Mouse (Mus musculus) MEL (cell line): ENCODE measurements around the gene Stac2. TPM values are rescaled to one million over a fixed set of nuclear protein-coding genes. Genes with fewer than 3 reads are reported as not detected.

Experiments used
- DNase-seq: peaks from one replicate; pipeline ENCODE4 v3.0.0; 2011; ENCODE audit warnings: low read depth, low spot score
- H3K27ac ChIP-seq: 2 replicates; pipeline ENCODE4 v1.5.1; 2012; ENCODE audit warnings: low read depth, mild to moderate bottlenecking, control low read depth, low read length, moderate library complexity; ENCODE audit not compliant: control insufficient read depth
- H3K27me3 ChIP-seq, 2 experiments: fragments of 150-350 bp in 1 of 2; sonication (generic) in 1 of 2; 2 replicates each; pipeline ENCODE4 v1.6.1; 2012; ENCODE audit warnings: low read length in 2 of 2, mild to moderate bottlenecking in 2 of 2, improper control_type of control experiment in 1 of 2, moderate library complexity in 1 of 2; ENCODE audit not compliant: insufficient read depth in 2 of 2, control insufficient read depth in 1 of 2
- H3K36me3 ChIP-seq, 2 experiments: 2 replicates each; pipeline ENCODE4 v1.6.1; 2012 to 2014; ENCODE audit warnings: low read length in 2 of 2, improper control_type of control experiment in 1 of 2, inconsistent platforms in 1 of 2, mild to moderate bottlenecking in 1 of 2; ENCODE audit not compliant: insufficient read depth in 2 of 2, control insufficient read depth in 1 of 2
- H3K4me1 ChIP-seq, 2 experiments: fragments of 150-350 bp in 1 of 2; sonication (generic) in 1 of 2; 2 replicates each; pipeline ENCODE4 v1.6.1; 2012; ENCODE audit warnings: low read length in 2 of 2, improper control_type of control experiment in 1 of 2, mild to moderate bottlenecking in 1 of 2; ENCODE audit not compliant: insufficient read depth in 2 of 2, control insufficient read depth in 1 of 2
- H3K4me3 ChIP-seq, 2 experiments: fragments of 150-350 bp in 1 of 2; sonication (generic) in 1 of 2; 2 replicates each; pipeline ENCODE4 v1.5.1; 2012; ENCODE audit warnings: low read depth in 2 of 2, low read length in 2 of 2, mild to moderate bottlenecking in 2 of 2, moderate library complexity in 2 of 2, control low read depth in 1 of 2, improper control_type of control experiment in 1 of 2; ENCODE audit not compliant: control insufficient read depth in 1 of 2, insufficient read depth in 1 of 2
- H3K79me2 ChIP-seq: 2 replicates; pipeline ENCODE4 v1.6.1; 2012; ENCODE audit warnings: mild to moderate bottlenecking, low read length, moderate library complexity; ENCODE audit not compliant: control insufficient read depth, poor library complexity, insufficient read depth
- H3K9ac ChIP-seq: 2 replicates; pipeline ENCODE4 v1.6.1; 2012; ENCODE audit warnings: low read depth, mild to moderate bottlenecking, control low read depth, low read length, moderate library complexity; ENCODE audit not compliant: control insufficient read depth, poor library complexity, severe bottlenecking
- H3K9me3 ChIP-seq: fragments of 150-350 bp; sonication (generic); replicated peaks from 2 replicates; pipeline ENCODE4 v1.6.1; 2012; ENCODE audit warnings: mild to moderate bottlenecking, low read length, improper control_type of control experiment, moderate library complexity; ENCODE audit not compliant: insufficient read depth
- BHLHE40 ChIP-seq: IDR thresholded peaks from 2 replicates; pipeline ENCODE4 v1.6.1; 2012; ENCODE audit warnings: low read depth, mild to moderate bottlenecking, inconsistent platforms, low read length, improper control_type of control experiment, borderline replicate concordance
- CHD2 ChIP-seq: IDR thresholded peaks from 2 replicates; pipeline ENCODE4 v1.6.1; 2011; ENCODE audit warnings: low read length, improper control_type of control experiment
- ELF1 ChIP-seq: IDR thresholded peaks from 2 replicates; pipeline ENCODE4 v1.6.1; 2014; ENCODE audit warnings: low read depth, mild to moderate bottlenecking, inconsistent platforms, low read length, improper control_type of control experiment, moderate library complexity
- GABPA ChIP-seq: IDR thresholded peaks from 2 replicates; pipeline ENCODE4 v1.6.1; 2012; ENCODE audit warnings: low read depth, mild to moderate bottlenecking, inconsistent platforms, low read length, improper control_type of control experiment, moderate library complexity
- HCFC1 ChIP-seq: IDR thresholded peaks from 2 replicates; pipeline ENCODE4 v1.6.1; 2012; ENCODE audit warnings: low read depth, mild to moderate bottlenecking, inconsistent platforms, low read length, improper control_type of control experiment, moderate library complexity
- JUND ChIP-seq: IDR thresholded peaks from 2 replicates; pipeline ENCODE4 v1.6.1; 2011; ENCODE audit warnings: low read depth, mild to moderate bottlenecking, improper control_type of control experiment, low read length
- KAT2A ChIP-seq: conservative IDR thresholded peaks from 2 replicates; pipeline ENCODE4 v1.6.1; 2012; ENCODE audit warnings: low read depth, low read length, improper control_type of control experiment, inconsistent platforms
- MAFK ChIP-seq: IDR thresholded peaks from 2 replicates; pipeline ENCODE4 v1.6.1; 2011; ENCODE audit warnings: low read depth, mild to moderate bottlenecking, low read length, improper control_type of control experiment, borderline replicate concordance
- MAX ChIP-seq: IDR thresholded peaks from 2 replicates; pipeline ENCODE4 v1.6.1; 2011; ENCODE audit warnings: low read length, improper control_type of control experiment
- MEF2A ChIP-seq: IDR thresholded peaks from 2 replicates; pipeline ENCODE4 v1.6.1; 2014; ENCODE audit warnings: low read depth, mild to moderate bottlenecking, inconsistent platforms, low read length, improper control_type of control experiment; ENCODE audit not compliant: poor library complexity, insufficient replicate concordance, severe bottlenecking; ENCODE audit errors: extremely low read depth
- MXI1 ChIP-seq: IDR thresholded peaks from 2 replicates; pipeline ENCODE4 v1.6.1; 2011; ENCODE audit warnings: mild to moderate bottlenecking, low read depth, low read length, improper control_type of control experiment
- MYB ChIP-seq: IDR thresholded peaks from 2 replicates; pipeline ENCODE4 v1.6.1; 2011; ENCODE audit warnings: mild to moderate bottlenecking, low read depth, low read length, improper control_type of control experiment
- RAD21 ChIP-seq: IDR thresholded peaks from 2 replicates; pipeline ENCODE4 v1.6.1; 2011; ENCODE audit warnings: mild to moderate bottlenecking, low read depth, low read length, improper control_type of control experiment
- TCF12 ChIP-seq: IDR thresholded peaks from 2 replicates; pipeline ENCODE4 v1.6.1; 2014; ENCODE audit warnings: low read depth, mild to moderate bottlenecking, inconsistent platforms, low read length, improper control_type of control experiment, moderate library complexity
- UBTF ChIP-seq: IDR thresholded peaks from 2 replicates; pipeline ENCODE4 v1.6.1; 2012; ENCODE audit warnings: low read depth, mild to moderate bottlenecking, inconsistent platforms, low read length, improper control_type of control experiment, moderate library complexity, borderline replicate concordance; ENCODE audit not compliant: insufficient read depth
- ZMIZ1 ChIP-seq: IDR thresholded peaks from 2 replicates; pipeline ENCODE4 v1.6.1; 2012; ENCODE audit warnings: low read depth, mild to moderate bottlenecking, inconsistent platforms, low read length, improper control_type of control experiment, moderate library complexity
- polyA plus RNA-seq, 2 experiments: library from polyadenylated mRNA; stranded (reverse) in 1 of 2; unstranded in 1 of 2; fragments of >175 nt in 1 of 2; fragments of >200 nt in 1 of 2; gene quantifications; 2 replicates each; pipeline versions ENCODE4 v1.2.1 to v1.2.4; 2012; ENCODE audit warnings: low replicate concordance in 2 of 2, low read depth in 1 of 2; ENCODE audit not compliant: insufficient read length in 2 of 2, insufficient read depth in 1 of 2, missing spikeins in 1 of 2
- total RNA-seq: library from RNA; depleted of rRNA; stranded (reverse); fragments of 300-350 nt; gene quantifications from 2 replicates; pipeline ENCODE4 v1.2.3, GENCODE M21; 2012

Gene Stac2
- total and polyA plus RNA-seq, 3 experiments: 0.04 TPM; not detected in 2

GRCm38 (mm10) chr11:98090583-98090982 is 37.3 kb upstream of the Stac2 start:
- no peaks in the 10 kb centered on the region for H3K79me2 ChIP-seq
- no peak overlapping the region for H3K9ac ChIP-seq
- no peaks in the 10 kb centered on the region for H3K9me3 ChIP-seq
- H3K4me1 ChIP-seq: peaks cover 0 to 2% of the 10 kb centered on the region in 2 experiments; a peak in 1 of 4 replicates
- DNase-seq: no peak
- TF ChIP-seq MAX (no peak), GABPA (no peak), ELF1 (no peak), KAT2A (no peak), TCF12 (no peak), ZMIZ1 (no peak), HCFC1 (no peak), JUND (no peak)
- peaks cover 3% of the 10 kb centered on the region in 2 experiments; a peak in 3 of 4 replicates for H3K36me3 ChIP-seq
- no peaks in the 10 kb centered on the region for H3K27me3 ChIP-seq
- no peak overlapping the region for H3K27ac ChIP-seq
- H3K4me3 ChIP-seq: no peak overlapping the region

GRCm38 (mm10) chr11:98088224-98088623 is 35.0 kb upstream of the Stac2 start:
- peaks cover 0 to 3% of the 10 kb centered on the region in 2 experiments; a peak in 2 of 4 replicates for H3K36me3 ChIP-seq
- H3K4me3 ChIP-seq: no peak overlapping the region
- TF ChIP-seq MXI1: no peak
- no peak for TF ChIP-seq ZMIZ1
- TF ChIP-seq CHD2: no peak
- TF ChIP-seq MYB: no peak
- TF ChIP-seq KAT2A: no peak
- TF ChIP-seq HCFC1: no peak
- no peak for TF ChIP-seq ELF1
- TF ChIP-seq UBTF: no peak
- TF ChIP-seq BHLHE40: no peak
- TF ChIP-seq RAD21: no peak
- TF ChIP-seq GABPA: no peak
- no peak for TF ChIP-seq TCF12
- no peak for TF ChIP-seq MEF2A
- no peak for TF ChIP-seq MAFK

More at GRCm38 (mm10) chr11:98088224-98088623, 35.0 kb upstream of the Stac2 start:
- Histone ChIP-seq H3K27me3 (no peaks in the 10 kb centered on the region), H3K9ac (no peak overlapping the region), H3K9me3 (no peaks in the 10 kb centered on the region), H3K4me1 (no peaks in the 10 kb centered on the region), H3K27ac (no peak overlapping the region), H3K79me2 (no peaks in the 10 kb centered on the region)
- no peak for DNase-seq
